Comparison of ENCODE assay signal across 1 mouse cellular context in genomic region chr2:119250826-119251478, GRCm38 (mm10).
TF ChIP-seq lines count a peak whose summit lies in the region.

No protein-coding gene starts in this region.

TF ChIP-seq in myocyte, 11 proteins besides CTCF, POLR2A, EP300 and RAD21:
- TF ChIP-seq REST (IDR thresholded peaks at IDR 0.05; ENCODE audit: insufficient read depth, insufficient read length), result no peak
- no peak for TF ChIP-seq MYOG (IDR thresholded peaks at IDR 0.05; ENCODE audit: control insufficient read depth in 1 of 3, insufficient read depth in 1 of 3, insufficient read length in 2 of 3, low read depth in 2 of 3)
- no peak for TF ChIP-seq CEBPB (IDR thresholded peaks at IDR 0.05; ENCODE audit: insufficient read depth, poor library complexity, severe bottlenecking)
- TF ChIP-seq SRF (IDR thresholded peaks at IDR 0.05; ENCODE audit: control insufficient read depth, insufficient read length, low read depth), result no peak
- no peak for TF ChIP-seq TCF12 (IDR thresholded peaks at IDR 0.05; ENCODE audit: insufficient read depth, poor library complexity, severe bottlenecking)
- no peak for TF ChIP-seq MAX (IDR thresholded peaks at IDR 0.05; ENCODE audit: low read depth)
- no peak for TF ChIP-seq MYOD1 (IDR thresholded peaks at IDR 0.05; ENCODE audit: control insufficient read depth in 1 of 3, insufficient read length in 2 of 3, low read depth in 2 of 3)
- TF ChIP-seq POLR2AphosphoS2 (IDR thresholded peaks at IDR 0.05; ENCODE audit: insufficient read length, low read depth), result no peak
- no peak for TF ChIP-seq TCF3 (IDR thresholded peaks at IDR 0.05; ENCODE audit: insufficient read length, low read depth)
